Mouse (Mus musculus) liver, embryonic 14.5 days (tissue): ENCODE data around the gene Eif4e2.
A peak's percentile ranks its signal among the peaks of the same experiment; 100 is the strongest.

Source experiments
- CTCF ChIP-seq: IDR thresholded peaks from 2 replicates; pipeline ENCODE4 v1.5.1; 2016; ENCODE audit warnings: antibody characterized with exemption, low read depth, control low read depth
- EP300 ChIP-seq: IDR thresholded peaks from 2 replicates; pipeline ENCODE4 v1.6.1; 2016; ENCODE audit warnings: antibody characterized with exemption, low read depth

DNA sequence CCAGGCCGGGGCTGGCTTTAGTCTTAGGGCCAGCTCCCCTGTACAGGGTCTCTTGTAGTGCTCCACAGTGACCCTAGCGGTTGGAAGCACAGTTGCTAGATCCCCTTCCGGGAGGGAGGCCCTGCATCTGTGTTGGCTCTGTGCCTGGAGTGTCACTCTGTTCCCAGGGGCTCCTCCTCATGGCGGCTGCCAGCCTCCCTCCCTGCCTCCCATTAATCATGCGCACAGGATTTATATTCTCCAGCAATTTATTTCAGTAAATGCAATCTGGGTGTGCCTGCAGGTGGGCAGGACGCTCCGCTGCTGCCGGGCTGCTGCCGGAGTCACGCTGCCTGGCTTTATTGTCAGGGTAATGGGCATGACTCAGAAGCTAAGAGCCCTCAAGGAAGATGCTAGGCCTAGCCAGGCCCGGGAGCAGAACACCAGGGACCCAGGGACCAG lies 37.8 kb upstream of the Eif4e2 start:
- no peak for TF ChIP-seq EP300
- TF ChIP-seq CTCF: peak; percentile 31
